Mouse (Mus musculus): ENCODE measurements at regions not wholly inside any gene's neighbourhood (a gene's known extent, or its start where the extent isn't known, plus 50 kb on each side); places are given as distances from the start of the nearest gene placed in this dataset.

- TF ChIP-seq POLR2A (IDR thresholded peaks at IDR 0.05; ENCODE audit: low read depth, low read length), result no peak
- TF ChIP-seq CTCF (IDR thresholded peaks at IDR 0.05; ENCODE audit: extremely low read depth, insufficient read length, insufficient replicate concordance, low read depth, low read length), result no peak
- Histone ChIP-seq H3K4me3 (ENCODE audit: low read depth, low read length) (no peak overlapping the region), H3K27ac (ENCODE audit: insufficient read depth, low read depth, low read length) (no peak overlapping the region), H3K4me1 (ENCODE audit: control insufficient read depth, insufficient read depth, insufficient read length, low read length) (no peaks in the 10 kb centered on the region), H3K27me3 (ENCODE audit: control insufficient read depth, insufficient read depth, low read length) (no peaks in the 10 kb centered on the region), H3K36me3 (ENCODE audit: control insufficient read depth, insufficient read depth, low read length) (no peaks in the 10 kb centered on the region)
- 75% methylated on average over 5 of the region's 5 CpGs for WGBS
Observed at GRCm38 (mm10) chr3:35280981-35281380, 472.9 kb upstream of the Atp11b start.

GRCm38 (mm10) chr3:35282106-35282505 is 471.8 kb upstream of the Atp11b start:
- 81% methylated on average over 2 of the region's 2 CpGs for WGBS
- no peak for TF ChIP-seq POLR2A (IDR thresholded peaks at IDR 0.05; ENCODE audit: low read depth, low read length)
- Histone ChIP-seq H3K27me3 (ENCODE audit: control insufficient read depth, insufficient read depth, low read length) (no peaks in the 10 kb centered on the region), H3K36me3 (ENCODE audit: control insufficient read depth, insufficient read depth, low read length) (no peaks in the 10 kb centered on the region), H3K4me3 (ENCODE audit: low read depth, low read length) (no peak overlapping the region), H3K4me1 (ENCODE audit: control insufficient read depth, insufficient read depth, insufficient read length, low read length) (no peaks in the 10 kb centered on the region), H3K27ac (ENCODE audit: insufficient read depth, low read depth, low read length) (no peak overlapping the region)

DNA sequence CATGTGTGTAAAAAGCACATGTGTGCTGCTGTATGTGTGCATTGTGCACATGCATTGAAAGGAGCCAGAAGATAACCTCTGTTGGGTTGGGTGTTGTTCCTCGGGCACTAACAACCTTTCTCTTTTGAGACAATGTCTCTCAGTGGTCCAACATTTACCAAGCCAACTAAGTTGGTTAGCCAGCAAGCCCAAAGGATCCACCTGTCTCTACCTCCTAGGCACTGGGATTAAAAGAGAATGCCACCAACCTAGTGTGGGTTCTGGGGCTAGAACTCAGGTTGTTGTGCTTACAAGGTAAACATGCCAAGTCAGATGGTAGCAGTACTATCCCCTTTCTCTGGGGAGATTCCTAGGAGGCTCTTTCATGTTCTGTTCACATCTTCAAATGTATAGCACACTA is 459.1 kb upstream of the Atp11b start:
- H3K27ac ChIP-seq (ENCODE audit: insufficient read depth, low read depth, low read length), result no peak overlapping the region
- no peak overlapping the region for H3K4me3 ChIP-seq (ENCODE audit: low read depth, low read length)
- no peaks in the 10 kb centered on the region for H3K36me3 ChIP-seq (ENCODE audit: control insufficient read depth, insufficient read depth, low read length)
- no peaks in the 10 kb centered on the region for H3K27me3 ChIP-seq (ENCODE audit: control insufficient read depth, insufficient read depth, low read length)
- no peak for TF ChIP-seq CTCF (IDR thresholded peaks at IDR 0.05; ENCODE audit: extremely low read depth, insufficient read length, insufficient replicate concordance, low read depth, low read length)
- TF ChIP-seq POLR2A (IDR thresholded peaks at IDR 0.05; ENCODE audit: low read depth, low read length), result no peak
- 68% methylated on average over 1 of the region's 1 CpGs for WGBS
- no peaks in the 10 kb centered on the region for H3K4me1 ChIP-seq (ENCODE audit: control insufficient read depth, insufficient read depth, insufficient read length, low read length)

- Histone ChIP-seq H3K4me1 (ENCODE audit: control insufficient read depth, insufficient read depth, insufficient read length, low read length) (no peaks in the 10 kb centered on the region), H3K27me3 (ENCODE audit: control insufficient read depth, insufficient read depth, low read length) (no peaks in the 10 kb centered on the region), H3K36me3 (ENCODE audit: control insufficient read depth, insufficient read depth, low read length) (no peaks in the 10 kb centered on the region), H3K4me3 (ENCODE audit: low read depth, low read length) (no peak overlapping the region), H3K27ac (ENCODE audit: insufficient read depth, low read depth, low read length) (no peak overlapping the region)
- TF ChIP-seq POLR2A (IDR thresholded peaks at IDR 0.05; ENCODE audit: low read depth, low read length), result no peak
- no peak for TF ChIP-seq CTCF (IDR thresholded peaks at IDR 0.05; ENCODE audit: extremely low read depth, insufficient read length, insufficient replicate concordance, low read depth, low read length)
- WGBS, result 60% methylated on average over 4 of the region's 4 CpGs
Observed at GRCm38 (mm10) chr3:35295746-35296145, 458.2 kb upstream of the Atp11b start.

- Histone ChIP-seq H3K27ac (ENCODE audit: insufficient read depth, low read depth, low read length) (no peak overlapping the region), H3K4me1 (ENCODE audit: control insufficient read depth, insufficient read depth, insufficient read length, low read length) (no peaks in the 10 kb centered on the region), H3K27me3 (ENCODE audit: control insufficient read depth, insufficient read depth, low read length) (no peaks in the 10 kb centered on the region), H3K4me3 (ENCODE audit: low read depth, low read length) (no peak overlapping the region), H3K36me3 (ENCODE audit: control insufficient read depth, insufficient read depth, low read length) (no peaks in the 10 kb centered on the region)
- TF ChIP-seq CTCF (IDR thresholded peaks at IDR 0.05; ENCODE audit: extremely low read depth, insufficient read length, insufficient replicate concordance, low read depth, low read length) (no peak), POLR2A (IDR thresholded peaks at IDR 0.05; ENCODE audit: low read depth, low read length) (no peak)
Observed at GRCm38 (mm10) chr3:35299036-35299435, 454.9 kb upstream of the Atp11b start.

GRCm38 (mm10) chr3:35306013-35306412 is 447.9 kb upstream of the Atp11b start:
- Histone ChIP-seq H3K4me3 (ENCODE audit: low read depth, low read length) (no peak overlapping the region), H3K27ac (ENCODE audit: insufficient read depth, low read depth, low read length) (no peak overlapping the region), H3K36me3 (ENCODE audit: control insufficient read depth, insufficient read depth, low read length) (no peaks in the 10 kb centered on the region), H3K27me3 (ENCODE audit: control insufficient read depth, insufficient read depth, low read length) (no peaks in the 10 kb centered on the region), H3K4me1 (ENCODE audit: control insufficient read depth, insufficient read depth, insufficient read length, low read length) (no peaks in the 10 kb centered on the region)
- TF ChIP-seq POLR2A (IDR thresholded peaks at IDR 0.05; ENCODE audit: low read depth, low read length), result no peak
- TF ChIP-seq CTCF (IDR thresholded peaks at IDR 0.05; ENCODE audit: extremely low read depth, insufficient read length, insufficient replicate concordance, low read depth, low read length), result no peak
- WGBS, result 85% methylated on average over 4 of the region's 4 CpGs

DNA sequence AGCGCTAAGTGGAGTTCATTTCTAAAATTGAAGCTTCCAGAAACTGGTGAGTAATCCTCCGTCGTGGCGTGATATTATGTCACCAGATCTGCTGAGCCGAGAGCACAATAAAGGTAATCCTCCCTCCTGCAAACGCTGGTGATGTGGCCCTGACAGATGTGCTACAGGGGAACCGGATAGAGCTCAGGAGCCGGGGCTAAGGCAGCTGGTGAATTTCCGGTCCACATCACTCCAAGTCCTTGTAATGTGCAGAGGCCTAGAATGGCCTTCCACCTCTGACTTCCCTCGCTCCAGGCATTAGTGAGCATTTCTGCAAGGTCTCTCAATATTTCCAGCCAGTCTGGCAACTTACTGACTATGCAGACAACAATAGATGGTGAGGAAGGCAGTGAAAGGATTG is 439.7 kb upstream of the Atp11b start:
- Histone ChIP-seq H3K4me1 (ENCODE audit: control insufficient read depth, insufficient read depth, insufficient read length, low read length) (no peaks in the 10 kb centered on the region), H3K4me3 (ENCODE audit: low read depth, low read length) (no peak overlapping the region), H3K27ac (ENCODE audit: insufficient read depth, low read depth, low read length) (no peak overlapping the region), H3K36me3 (ENCODE audit: control insufficient read depth, insufficient read depth, low read length) (no peaks in the 10 kb centered on the region), H3K27me3 (ENCODE audit: control insufficient read depth, insufficient read depth, low read length) (no peaks in the 10 kb centered on the region)
- 84% methylated on average over 10 of the region's 10 CpGs for WGBS
- TF ChIP-seq CTCF (IDR thresholded peaks at IDR 0.05; ENCODE audit: extremely low read depth, insufficient read length, insufficient replicate concordance, low read depth, low read length) (no peak), POLR2A (IDR thresholded peaks at IDR 0.05; ENCODE audit: low read depth, low read length) (no peak)

DNA sequence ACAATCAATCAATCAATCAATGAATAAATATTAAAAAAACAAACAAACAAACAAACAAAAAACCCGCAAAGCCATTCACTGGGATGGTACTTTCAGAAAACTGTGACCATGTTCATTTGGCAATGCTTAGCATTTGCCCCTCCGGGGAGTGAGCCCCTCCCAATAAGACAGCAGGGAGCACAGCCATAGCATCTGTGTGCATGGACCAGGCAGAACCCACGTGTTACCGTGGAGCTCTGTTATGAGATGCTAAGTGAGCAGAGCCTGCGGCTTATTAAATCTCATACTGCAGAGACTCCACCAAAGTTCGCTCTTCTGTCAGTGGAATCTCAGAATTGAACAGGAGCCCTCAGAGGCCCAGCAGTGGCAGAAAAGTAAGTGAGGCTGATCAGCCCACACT is 438.7 kb upstream of the Atp11b start:
- Histone ChIP-seq H3K4me1 (ENCODE audit: control insufficient read depth, insufficient read depth, insufficient read length, low read length) (no peaks in the 10 kb centered on the region), H3K4me3 (ENCODE audit: low read depth, low read length) (no peak overlapping the region), H3K27ac (ENCODE audit: insufficient read depth, low read depth, low read length) (no peak overlapping the region), H3K36me3 (ENCODE audit: control insufficient read depth, insufficient read depth, low read length) (no peaks in the 10 kb centered on the region), H3K27me3 (ENCODE audit: control insufficient read depth, insufficient read depth, low read length) (no peaks in the 10 kb centered on the region)
- 84% methylated on average over 6 of the region's 6 CpGs for WGBS
- TF ChIP-seq POLR2A (IDR thresholded peaks at IDR 0.05; ENCODE audit: low read depth, low read length) (no peak), CTCF (IDR thresholded peaks at IDR 0.05; ENCODE audit: extremely low read depth, insufficient read length, insufficient replicate concordance, low read depth, low read length) (no peak)
